Mouse (Mus musculus) kidney, postnatal 36 days (tissue): ENCODE results near the gene Pof1b.

ENCODE experiments used
- DNase-seq, 2 experiments: peaks; one replicate each; pipeline ENCODE4 v3.0.0; 2021 to 2022; ENCODE audit warnings: mixed read lengths in 2 of 2

The Pof1b gene

DNA sequence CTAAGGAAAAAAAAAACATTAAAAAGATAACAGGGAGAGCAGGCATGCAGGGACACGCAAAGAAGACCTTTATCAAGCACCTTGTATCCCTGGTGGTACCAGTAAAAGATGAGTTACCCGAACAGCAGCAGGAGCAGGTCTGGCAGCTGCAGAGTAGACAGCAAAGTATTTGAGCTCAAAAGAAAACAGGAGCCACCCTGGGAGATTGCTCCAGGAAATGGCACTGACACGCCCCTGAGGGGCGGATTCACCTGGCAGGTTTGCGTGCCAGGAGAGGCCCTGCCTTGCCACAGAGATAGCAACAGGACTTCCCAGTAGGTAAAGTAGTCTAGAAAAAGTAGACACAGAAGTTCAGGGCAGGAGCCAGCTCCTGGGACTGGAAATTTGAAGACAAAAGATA, at the start of gene Pof1b:
Gene Pof1b (minus strand): TSS at position 144 of the 400 bp plus-strand sequence.
- DNase-seq = no peak

DNA sequence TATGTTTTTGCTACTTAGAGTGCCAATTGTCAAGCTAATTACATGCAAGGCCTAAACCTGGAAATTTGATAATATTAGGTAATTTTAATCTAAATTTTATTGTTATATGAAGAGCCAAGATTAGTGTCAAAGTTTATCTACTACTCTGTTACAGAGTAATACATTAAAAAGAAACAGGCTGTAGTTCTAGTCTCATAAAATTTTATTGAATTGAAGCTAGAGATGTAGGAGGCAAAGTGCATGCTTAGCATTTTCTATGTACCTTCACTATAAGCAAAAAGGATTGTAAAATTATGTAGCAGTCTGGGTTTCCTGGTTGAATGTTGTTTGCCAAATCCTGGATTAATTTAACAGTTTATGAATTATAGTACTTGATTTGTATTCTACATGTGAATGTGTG, 18.1 kb upstream of the Pof1b start:
- no peak for DNase-seq

DNA sequence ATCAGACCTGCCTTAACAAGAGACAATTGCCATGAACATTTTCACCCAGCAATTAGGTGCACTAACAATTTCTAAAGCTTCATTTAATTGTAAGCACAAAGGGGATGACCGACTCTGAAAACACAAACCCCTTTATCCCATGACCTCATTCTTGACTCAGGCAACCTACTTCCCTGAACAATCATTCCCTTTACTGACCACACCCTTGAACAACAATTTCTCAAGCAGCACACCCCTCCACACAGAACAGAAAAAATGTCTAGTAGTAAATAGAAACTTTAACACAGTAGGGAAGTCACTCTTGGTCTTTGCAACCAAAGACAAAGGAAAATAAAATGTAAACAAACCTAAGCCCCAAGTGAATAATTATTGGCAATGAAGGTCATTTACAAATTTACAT, 4.1 kb downstream of the Pof1b start:
- no peak for DNase-seq

DNA sequence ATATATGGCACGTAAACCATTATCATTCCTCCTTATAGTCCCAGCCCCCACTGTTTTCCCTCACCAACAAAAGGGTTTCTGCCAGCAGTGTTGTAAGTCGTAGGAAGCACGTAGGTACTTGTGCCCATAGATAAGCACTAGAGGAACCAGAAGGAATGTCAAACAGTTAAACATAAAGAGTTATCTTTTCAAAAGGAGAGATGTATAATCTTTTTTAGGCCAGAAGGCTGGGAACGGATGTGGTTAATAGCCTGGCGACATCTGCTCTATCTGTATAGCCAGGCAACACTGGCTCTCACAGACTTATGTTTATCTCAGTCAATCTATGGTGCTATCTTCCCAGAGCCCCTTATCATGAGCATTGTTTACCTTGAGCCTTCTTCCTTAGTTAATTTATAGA, 17.8 kb downstream of the Pof1b start:
- no peak for DNase-seq

DNA sequence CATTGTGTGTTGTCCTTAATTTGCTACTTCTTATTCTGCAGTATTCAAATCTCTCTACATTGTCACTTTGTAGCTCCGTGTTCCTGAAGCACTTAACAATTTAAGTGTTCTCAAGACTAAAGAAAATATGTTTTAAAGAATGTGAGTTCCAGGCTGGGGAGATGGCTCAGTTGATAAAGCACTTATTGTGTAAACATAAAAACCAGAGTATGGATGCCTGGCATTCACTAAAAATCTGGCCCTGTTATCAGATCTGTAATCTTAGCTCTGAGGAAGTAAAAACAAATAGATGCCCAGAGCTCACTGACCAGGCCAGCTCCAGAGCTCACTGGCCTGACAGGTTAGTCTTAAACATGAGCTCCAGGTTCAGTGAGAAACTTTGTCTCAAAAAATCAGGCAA, 22.9 kb downstream of the Pof1b start:
- no peak for DNase-seq

DNA sequence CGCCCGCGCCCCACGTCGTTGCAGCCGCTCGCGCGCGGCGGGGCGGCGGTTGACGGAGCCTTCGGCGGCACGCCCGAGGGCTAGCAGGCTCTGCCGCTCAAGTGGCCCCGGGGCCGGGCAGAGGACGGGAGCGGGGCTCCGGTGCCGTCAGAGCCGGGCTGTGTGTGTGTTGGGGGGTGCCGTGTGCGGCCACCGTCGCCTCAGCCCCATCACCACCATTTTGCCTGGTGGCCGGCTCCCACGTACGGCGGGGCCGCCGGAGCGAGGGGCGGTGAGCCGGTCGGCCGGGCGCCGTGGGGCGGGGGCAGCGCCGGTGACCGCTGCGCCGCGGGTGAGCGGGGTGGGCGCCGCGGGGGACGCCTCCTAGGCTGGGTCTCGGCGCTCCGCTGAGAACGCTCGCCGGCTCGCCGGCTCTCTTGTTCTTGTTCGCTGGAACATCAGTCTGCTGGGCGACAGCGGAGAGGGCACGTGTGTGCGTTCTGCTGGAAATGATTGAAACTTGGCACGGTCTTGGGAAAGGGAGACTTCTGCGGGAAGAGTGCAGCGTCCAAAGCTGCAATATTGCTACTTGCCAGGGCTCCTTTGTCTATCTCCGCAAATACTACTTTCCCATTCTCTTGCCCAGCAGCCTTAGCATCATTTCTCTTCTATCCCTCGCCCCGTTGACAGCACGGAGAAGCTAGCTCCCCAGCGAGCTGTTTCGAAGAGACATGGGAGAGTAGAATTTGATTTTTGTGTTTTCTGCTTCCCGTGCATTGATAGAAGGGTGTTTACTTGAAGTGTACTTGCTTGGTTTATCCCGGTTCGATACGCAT, 96.9 kb downstream of the Pof1b start:
- DNase-seq = peak; percentile 8 to 15

DNA sequence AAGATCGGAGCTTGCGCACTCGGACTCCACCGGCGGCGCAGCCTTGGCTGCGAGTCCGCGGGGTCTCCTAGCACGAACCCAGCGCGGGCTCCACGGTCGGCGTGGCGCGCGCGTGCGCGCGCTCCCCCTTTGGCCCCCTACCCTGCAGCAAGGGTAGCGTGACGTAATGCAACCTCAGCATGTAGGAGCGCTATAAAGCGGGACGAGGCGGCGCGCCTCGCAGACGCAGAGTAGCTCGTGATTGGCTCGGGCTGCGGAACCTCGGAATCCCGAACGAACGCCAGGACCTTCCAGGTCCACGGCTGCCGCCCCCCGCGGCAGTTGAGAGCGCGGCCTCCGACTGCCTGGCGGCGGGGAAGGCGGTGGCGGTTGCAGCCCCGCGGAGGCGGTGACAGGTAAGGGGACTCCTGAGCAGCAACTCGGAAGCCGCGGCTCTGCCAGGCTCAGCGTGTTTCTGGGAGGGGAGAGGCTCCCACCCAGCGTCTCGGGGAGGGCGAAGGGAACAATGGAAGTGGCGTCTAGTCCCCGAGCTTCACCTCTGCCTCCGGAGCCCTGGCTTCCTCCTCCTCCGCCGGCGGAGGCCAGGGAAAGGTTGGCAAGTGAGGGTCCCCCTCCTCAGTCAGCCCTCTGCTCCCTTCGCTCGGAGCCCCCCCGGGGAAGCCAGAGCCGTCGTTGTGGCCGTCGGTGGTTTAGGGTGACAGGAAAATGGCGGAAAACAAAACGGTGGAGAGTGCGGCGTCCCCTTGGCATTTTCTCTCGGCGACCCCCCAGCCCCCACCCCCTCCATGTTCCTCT, 97.7 kb downstream of the Pof1b start, which contains the start of gene Zfp711:
Gene Zfp711 (plus strand): TSS at position 16 of the 795 bp plus-strand sequence.
- DNase-seq = peak; percentile 33 to 39
